Mouse (Mus musculus): ENCODE measurements at regions not wholly inside any gene's neighbourhood (a gene's known extent, or its start where the extent isn't known, plus 50 kb on each side); places are given as distances from the start of the nearest gene placed in this dataset.

GRCm38 (mm10) chr1:113247325-113247724, 1382.6 kb upstream of the Dsel start:
- intact Hi-C loops (cut with DNase I): no loop called here
- DNase-seq: no peak

- intact Hi-C loops (cut with DNase I): no loop called here
- DNase-seq: no peak
Observed at GRCm38 (mm10) chr1:113210095-113210494, 1345.4 kb upstream of the Dsel start.

GRCm38 (mm10) chr1:113204019-113204418, 1339.3 kb upstream of the Dsel start:
- intact Hi-C loops (cut with DNase I): no loop called here
- DNase-seq: no peak

GRCm38 (mm10) chr1:113194116-113194812, 1329.5 kb upstream of the Dsel start:
- no peak for DNase-seq
- intact Hi-C loops (cut with DNase I): no loop called here

GRCm38 (mm10) chr1:113163173-113163572, 1298.5 kb upstream of the Dsel start:
- intact Hi-C loops (cut with DNase I): no loop called here
- DNase-seq: no peak

Measured in heart, postnatal 14 days (tissue).